In the genomic region with DNA sequence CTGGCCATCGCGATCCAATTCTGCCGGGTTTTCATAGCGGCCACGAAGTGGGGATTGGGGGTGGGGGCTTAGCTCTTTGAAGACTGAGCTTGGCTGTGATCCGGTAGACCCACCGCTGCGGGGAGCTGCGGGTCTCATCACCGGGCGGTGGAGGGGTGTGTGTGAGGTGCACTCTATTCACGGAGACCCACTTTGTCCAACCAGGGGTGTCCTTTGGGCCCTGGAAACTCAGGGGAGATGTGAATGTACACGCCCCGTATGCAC, we compare ENCODE assay signal across 9 mouse cellular contexts. TPM values are rescaled to one million over a fixed set of nuclear protein-coding genes. Genes with fewer than 3 reads are reported as not detected.
A peak's percentile ranks its signal among the peaks of the same experiment; 100 is the strongest.
DNase-seq lines count a peak whose midpoint lies in the region; ATAC-seq and TF ChIP-seq lines count a peak whose summit lies in the region.
"Had no signal": no experiment of that assay in that cellular context is flagged by ENCODE, and none has a peak within 500 bp of the region (broad histone marks: within the 10 kb centered on the region; RNA-seq: fewer than 3 reads in every experiment).

No protein-coding gene starts in this region.

- peaks cover 16% of the 10 kb centered on the region for H3K27me3 ChIP-seq in heart, embryonic 13.5 days (replicated peaks)
- H3K27me3 ChIP-seq in MEL (ENCODE audit: control insufficient read depth in 1 of 2, insufficient read depth in 2 of 2, low read length in 2 of 2): no peaks in the 10 kb centered on the region
- H3K27me3 ChIP-seq in heart, embryonic 16.5 days (ENCODE audit: control insufficient read depth, insufficient read depth, low read length): no peaks in the 10 kb centered on the region
- peaks cover 18% of the 10 kb centered on the region for H3K27me3 ChIP-seq in midbrain, embryonic 10.5 days (ENCODE audit: low read depth, poor library complexity, severe bottlenecking)
- H3K27me3 ChIP-seq: Patski had no signal

- H3K79me2 ChIP-seq in MEL (ENCODE audit: control insufficient read depth, insufficient read depth, low read length, poor library complexity): peaks cover 35% of the 10 kb centered on the region

- TF ChIP-seq RAD21 in MEL (IDR thresholded peaks at IDR 0.05; ENCODE audit: low read depth, low read length): no peak; the same call in 1 of the 2 replicates

- intact Hi-C loops in heart, postnatal 14 days (cut with DNase I): loop anchor here (1.0 to 10.0 kb wide), 3 partner anchors 150 to 354 kb away; no protein-coding TSS in a partner anchor

- WGBS in heart, embryonic 13.5 days: 0% methylated on average over 14 of the region's 14 CpGs
- 0% methylated on average over 14 of the region's 14 CpGs for WGBS in heart, embryonic 16.5 days
- WGBS in midbrain, embryonic 10.5 days: under 1% methylated on average over 14 of the region's 14 CpGs

- H3K9ac ChIP-seq in heart, embryonic 13.5 days: peak overlapping the region; percentile 89
- peak overlapping the region; percentile 80 for H3K9ac ChIP-seq in MEL (ENCODE audit: control insufficient read depth, low read depth, low read length, poor library complexity, severe bottlenecking)
- peak overlapping the region; percentile 89 for H3K9ac ChIP-seq in heart, embryonic 16.5 days (ENCODE audit: low read length)

- no peak for TF ChIP-seq CTCF in MEL (IDR thresholded peaks at IDR 0.05 in 2 of 3, conservative IDR thresholded peaks at IDR 0.05 in 1 of 3; ENCODE audit: control insufficient read depth in 1 of 3, insufficient read depth in 1 of 3, low read depth in 2 of 3, low read length in 3 of 3, poor library complexity in 1 of 3, severe bottlenecking in 1 of 3)

- no peak; a peak in 1 of 4 replicates for TF ChIP-seq POLR2A in MEL (IDR thresholded peaks at IDR 0.05; ENCODE audit: control insufficient read depth in 1 of 2, insufficient read depth in 1 of 2, low read depth in 1 of 2, low read length in 2 of 2, poor library complexity in 1 of 2)

- DNase-seq in heart, postnatal 14 days: no peak
- no peak for DNase-seq in MEL (ENCODE audit: low read depth, low spot score)
- DNase-seq in midbrain, embryonic 10.5 days (ENCODE audit: low spot score): no peak
- DNase-seq in adrenal gland, postnatal 25 days: no peak
- DNase-seq in left cerebral cortex, adult 11 months (ENCODE audit: low spot score): no peak
- DNase-seq in frontal cortex, postnatal 36 days (ENCODE audit: low spot score in 2 of 2): no peak

- ATAC-seq in heart, embryonic 13.5 days (ENCODE audit: extremely low read depth, insufficient number of reproducible peaks, low FRiP score, low TSS enrichment): peak; percentile 14; the same call in 1 of the 2 replicates
- peak; percentile 20 for ATAC-seq in heart, embryonic 16.5 days (replicated peaks; ENCODE audit: extremely low read depth, insufficient read depth, low FRiP score)

- no peaks in the 10 kb centered on the region for H3K9me3 ChIP-seq in heart, embryonic 13.5 days
- no peaks in the 10 kb centered on the region for H3K9me3 ChIP-seq in MEL (replicated peaks; ENCODE audit: insufficient read depth, low read length)
- no peaks in the 10 kb centered on the region for H3K9me3 ChIP-seq in heart, embryonic 16.5 days (replicated peaks; ENCODE audit: control insufficient read depth, low read length)
- H3K9me3 ChIP-seq in midbrain, embryonic 10.5 days (replicated peaks): no peaks in the 10 kb centered on the region

- peaks cover 33% of the 10 kb centered on the region for H3K4me1 ChIP-seq in heart, embryonic 13.5 days
- peaks cover 0 to 5% of the 10 kb centered on the region in 2 experiments; a peak in 2 of 4 replicates for H3K4me1 ChIP-seq in MEL (ENCODE audit: control insufficient read depth in 1 of 2, insufficient read depth in 2 of 2, low read length in 2 of 2)
- peaks cover 17% of the 10 kb centered on the region for H3K4me1 ChIP-seq in heart, embryonic 16.5 days (ENCODE audit: control insufficient read depth, insufficient read depth, low read length)
- H3K4me1 ChIP-seq in midbrain, embryonic 10.5 days: peaks cover 41% of the 10 kb centered on the region

- peak overlapping the region; percentile 99 for H3K4me3 ChIP-seq in heart, embryonic 13.5 days
- H3K4me3 ChIP-seq in MEL (ENCODE audit: control insufficient read depth in 1 of 2, insufficient read depth in 1 of 2, low read depth in 2 of 2, low read length in 2 of 2): peak overlapping the region; percentile 84 to 95
- peak overlapping the region; percentile 92 for H3K4me3 ChIP-seq in heart, embryonic 16.5 days (ENCODE audit: low read length)
- H3K4me3 ChIP-seq in midbrain, embryonic 10.5 days: peak overlapping the region; percentile 83

- no peaks in the 10 kb centered on the region; the same call in 1 of the 2 replicates for H3K36me3 ChIP-seq in heart, embryonic 13.5 days
- peaks cover 1 to 13% of the 10 kb centered on the region in 2 experiments; a peak in 3 of 4 replicates for H3K36me3 ChIP-seq in MEL (ENCODE audit: control insufficient read depth in 1 of 2, insufficient read depth in 2 of 2, low read length in 2 of 2)
- H3K36me3 ChIP-seq in heart, embryonic 16.5 days (ENCODE audit: control insufficient read depth, insufficient read depth): no peaks in the 10 kb centered on the region
- H3K36me3 ChIP-seq in midbrain, embryonic 10.5 days: peaks cover 3% of the 10 kb centered on the region; the same call in 1 of the 2 replicates

- peak overlapping the region; percentile 96 for H3K4me2 ChIP-seq in heart, embryonic 13.5 days
- peak overlapping the region; percentile 98 for H3K4me2 ChIP-seq in heart, embryonic 16.5 days (ENCODE audit: low read depth, low read length)

- H3K27ac ChIP-seq in heart, embryonic 13.5 days (replicated peaks): peak overlapping the region; percentile 98
- peak overlapping the region; percentile 55 for H3K27ac ChIP-seq in MEL (ENCODE audit: control insufficient read depth, low read depth, low read length)
- H3K27ac ChIP-seq in heart, embryonic 16.5 days (ENCODE audit: low read length): peak overlapping the region; percentile 99
- H3K27ac ChIP-seq in midbrain, embryonic 10.5 days (replicated peaks): peak overlapping the region; percentile 98

- TF ChIP-seq EP300 in MEL (IDR thresholded peaks at IDR 0.05; ENCODE audit: low read depth in 1 of 2, low read length in 2 of 2): no peak

TF ChIP-seq in MEL, 35 proteins besides CTCF, POLR2A, EP300 and RAD21 (continues in another document):
- TF ChIP-seq RCOR1 (IDR thresholded peaks at IDR 0.05; ENCODE audit: low read depth, low read length) (no peak), MAX (IDR thresholded peaks at IDR 0.05; ENCODE audit: low read length) (no peak), CHD1 (IDR thresholded peaks at IDR 0.05; ENCODE audit: low read depth, low read length) (0 out of 2 replicates have a peak, but pooled peaks have one; percentile 29), SMC3 (IDR thresholded peaks at IDR 0.05; ENCODE audit: low read depth, low read length) (peak; percentile 7; the same call in 1 of the 2 replicates), ELF1 (IDR thresholded peaks at IDR 0.05; ENCODE audit: low read depth, low read length) (no peak), SIN3A (IDR thresholded peaks at IDR 0.05; ENCODE audit: low read length) (peak; percentile 10; the same call in 1 of the 2 replicates), MAZ (IDR thresholded peaks at IDR 0.05; ENCODE audit: low read depth, low read length) (peak; percentile 3; the same call in 1 of the 2 replicates), MEF2A (IDR thresholded peaks at IDR 0.05; ENCODE audit: extremely low read depth, insufficient replicate concordance, low read depth, low read length, poor library complexity, severe bottlenecking) (no peak), ZNF384 (IDR thresholded peaks at IDR 0.05; ENCODE audit: low read depth, low read length) (no peak), ZC3H11A (IDR thresholded peaks at IDR 0.05; ENCODE audit: low read depth, low read length) (0 out of 2 replicates have a peak, but pooled peaks have one; percentile 7), TAL1 (IDR thresholded peaks at IDR 0.05; ENCODE audit: low read length) (no peak), USF2 (IDR thresholded peaks at IDR 0.05; ENCODE audit: borderline replicate concordance in 1 of 2, insufficient read depth in 1 of 2, low read depth in 1 of 2, low read length in 2 of 2) (no peak), ETS1 (IDR thresholded peaks at IDR 0.05; ENCODE audit: low read depth, low read length) (no peak), ZKSCAN1 (IDR thresholded peaks at IDR 0.05; ENCODE audit: low read depth, low read length) (no peak), USF1 (IDR thresholded peaks at IDR 0.05; ENCODE audit: low read depth, low read length) (no peak), MYB (IDR thresholded peaks at IDR 0.05; ENCODE audit: low read depth, low read length) (no peak), MXI1 (IDR thresholded peaks at IDR 0.05; ENCODE audit: low read depth, low read length) (no peak; the same call in 1 of the 2 replicates), MYC (IDR thresholded peaks at IDR 0.05; ENCODE audit: low read depth, low read length) (no peak), NRF1 (IDR thresholded peaks at IDR 0.05; ENCODE audit: insufficient read depth, low read depth, low read length, poor library complexity, severe bottlenecking) (no peak), E2F4 (IDR thresholded peaks at IDR 0.05; ENCODE audit: borderline replicate concordance, low read depth, low read length) (0 out of 2 replicates have a peak, but pooled peaks have one; percentile 21), UBTF (IDR thresholded peaks at IDR 0.05; ENCODE audit: borderline replicate concordance, insufficient read depth, low read depth, low read length) (no peak)

RNA-seq across cellular contexts. Expression of a gene that starts 0.7 kb away (rescaled TPM):
- polyA plus RNA-seq in heart, embryonic 13.5 days (2015; fragmentation: Nextera tagmentation; extraction: Ambion mirVana): 3.9 and 4.3 TPM in 2 replicates
- 10 to 100 TPM; 65.4 to 66.3 TPM for total RNA-seq in heart, postnatal 14 days (2021)
- 35.3 and 35.8 TPM in 2 replicates for total RNA-seq in MEL (2012; rRNA removed)
- 100 to 1,000 TPM in 1 of 2 experiments, 10 to 100 TPM in 1; 22.7 to 104 TPM for polyA plus RNA-seq in MEL (2012; ENCODE audit: insufficient read depth in 1 of 2, insufficient read length in 2 of 2, low read depth in 1 of 2, low replicate concordance in 2 of 2, missing spikeins in 1 of 2)
- 4.7 and 5.1 TPM in 2 replicates for polyA plus RNA-seq in heart, embryonic 16.5 days (2015; fragmentation: Nextera tagmentation; extraction: Ambion mirVana)
- polyA plus RNA-seq in midbrain, embryonic 10.5 days (2016; fragmentation: Nextera tagmentation; extraction: Ambion mirVana): 6.8 and 7.6 TPM in 2 replicates
- total RNA-seq in adrenal gland, postnatal 25 days (2021): 71.8 and 78.0 TPM in 2 replicates

RNA-seq across cellular contexts. Expression of a gene that starts 17.0 kb away (rescaled TPM):
- polyA plus RNA-seq in heart, embryonic 13.5 days (2015; fragmentation: Nextera tagmentation; extraction: Ambion mirVana): 52.2 and 59.8 TPM in 2 replicates
- total RNA-seq in heart, postnatal 14 days (2021): 10 to 100 TPM; 68.7 to 72.1 TPM
- total RNA-seq in MEL (2012; rRNA removed): 45.6 and 48.4 TPM in 2 replicates
- polyA plus RNA-seq in MEL (2012; ENCODE audit: insufficient read depth in 1 of 2, insufficient read length in 2 of 2, low read depth in 1 of 2, low replicate concordance in 2 of 2, missing spikeins in 1 of 2): 10 to 100 TPM in 1 of 2 experiments, not detected in 1; 35.8 TPM
- 62.1 and 64.7 TPM in 2 replicates for polyA plus RNA-seq in heart, embryonic 16.5 days (2015; fragmentation: Nextera tagmentation; extraction: Ambion mirVana)
- polyA plus RNA-seq in midbrain, embryonic 10.5 days (2016; fragmentation: Nextera tagmentation; extraction: Ambion mirVana): 78.0 and 84.4 TPM in 2 replicates
- total RNA-seq in adrenal gland, postnatal 25 days (2021): 74.5 and 83.5 TPM in 2 replicates
